Mouse (Mus musculus) heart, adult 2 months (tissue): ENCODE data around the gene Erc2.

Experiments
- CTCF ChIP-seq: fragments of 200-600 bp; IDR thresholded peaks from 2 replicates; pipeline ENCODE4 v1.8.1; 2022; ENCODE audit warnings: antibody characterized with exemption, mild to moderate bottlenecking, moderate library complexity
- EP300 ChIP-seq: fragments of 200-500 bp; IDR thresholded peaks from 2 replicates; pipeline ENCODE4 v1.6.1; 2011; ENCODE audit warnings: low read depth, low read length, control low read depth; ENCODE audit not compliant: insufficient read depth
- POLR2A ChIP-seq: fragments of 200-500 bp; IDR thresholded peaks from 2 replicates; pipeline ENCODE4 v1.6.1; 2011; ENCODE audit warnings: mild to moderate bottlenecking, low read depth, low read length, control low read depth; ENCODE audit not compliant: insufficient read depth

- no peak for TF ChIP-seq CTCF
- no peak for TF ChIP-seq EP300
- no peak for TF ChIP-seq POLR2A
Measured at GRCm38 (mm10) chr14:28147201-28147600, 525.0 kb downstream of the Erc2 start.
